Mouse (Mus musculus): ENCODE measurements at regions not wholly inside any gene's neighbourhood (a gene's known extent, or its start where the extent isn't known, plus 50 kb on each side); places are given as distances from the start of the nearest gene placed in this dataset.

- no peaks in the 10 kb centered on the region for H3K9me3 ChIP-seq (replicated peaks)
- H3K36me3 ChIP-seq: no peaks in the 10 kb centered on the region
- peaks cover 10% of the 10 kb centered on the region for H3K4me1 ChIP-seq
- no peaks in the 10 kb centered on the region for H3K27me3 ChIP-seq (ENCODE audit: low read depth, poor library complexity, severe bottlenecking)
- no peak overlapping the region for H3K4me3 ChIP-seq
- no peak overlapping the region for H3K27ac ChIP-seq
- 85% methylated on average over 1 of the region's 1 CpGs for WGBS
- no peak for DNase-seq (ENCODE audit: low spot score)
Measured at GRCm38 (mm10) chr1:42228098-42228497, 467.5 kb upstream of the Pou3f3 start.

- WGBS: 83% methylated on average over 12 of the region's 12 CpGs
- Histone ChIP-seq H3K4me3 (no peak overlapping the region), H3K9me3 (replicated peaks) (no peaks in the 10 kb centered on the region), H3K27ac (no peak overlapping the region), H3K4me1 (peaks cover 22% of the 10 kb centered on the region), H3K36me3 (no peaks in the 10 kb centered on the region), H3K27me3 (ENCODE audit: low read depth, poor library complexity, severe bottlenecking) (no peaks in the 10 kb centered on the region)
- no peak for DNase-seq (ENCODE audit: low spot score)
Measured at GRCm38 (mm10) chr1:42229711-42230110, 465.9 kb upstream of the Pou3f3 start.

- H3K27me3 ChIP-seq (ENCODE audit: low read depth, poor library complexity, severe bottlenecking): no peaks in the 10 kb centered on the region
- peaks cover 30% of the 10 kb centered on the region for H3K4me1 ChIP-seq
- WGBS: 94% methylated on average over 21 of the region's 21 CpGs
- no peak overlapping the region for H3K4me3 ChIP-seq
- no peak for DNase-seq (ENCODE audit: low spot score)
- H3K36me3 ChIP-seq: no peaks in the 10 kb centered on the region
- H3K9me3 ChIP-seq (replicated peaks): no peaks in the 10 kb centered on the region
- H3K27ac ChIP-seq: no peak overlapping the region
Measured at GRCm38 (mm10) chr1:42230469-42231040, 465.0 kb upstream of the Pou3f3 start.

- H3K4me3 ChIP-seq: no peak overlapping the region
- no peak overlapping the region for H3K27ac ChIP-seq
- H3K36me3 ChIP-seq: no peaks in the 10 kb centered on the region
- no peaks in the 10 kb centered on the region for H3K27me3 ChIP-seq (ENCODE audit: low read depth, poor library complexity, severe bottlenecking)
- DNase-seq (ENCODE audit: low spot score): no peak
- peaks cover 35% of the 10 kb centered on the region for H3K4me1 ChIP-seq
- H3K9me3 ChIP-seq (replicated peaks): no peaks in the 10 kb centered on the region
- 78% methylated on average over 5 of the region's 5 CpGs for WGBS
Measured at GRCm38 (mm10) chr1:42231091-42231490, 464.5 kb upstream of the Pou3f3 start.

- no peak for DNase-seq (ENCODE audit: low spot score)
- no peaks in the 10 kb centered on the region for H3K36me3 ChIP-seq
- H3K4me1 ChIP-seq: peaks cover 40% of the 10 kb centered on the region
- H3K4me3 ChIP-seq: no peak overlapping the region
- H3K9me3 ChIP-seq (replicated peaks): no peaks in the 10 kb centered on the region
- 94% methylated on average over 5 of the region's 5 CpGs for WGBS
- no peak overlapping the region for H3K27ac ChIP-seq
- H3K27me3 ChIP-seq (ENCODE audit: low read depth, poor library complexity, severe bottlenecking): no peaks in the 10 kb centered on the region
Measured at GRCm38 (mm10) chr1:42231897-42232296, 463.7 kb upstream of the Pou3f3 start.

- no peak overlapping the region for H3K4me3 ChIP-seq
- DNase-seq (ENCODE audit: low spot score): no peak
- WGBS: 84% methylated on average over 6 of the region's 6 CpGs
- no peak overlapping the region for H3K27ac ChIP-seq
- H3K36me3 ChIP-seq: no peaks in the 10 kb centered on the region
- H3K4me1 ChIP-seq: peaks cover 40% of the 10 kb centered on the region
- no peaks in the 10 kb centered on the region for H3K9me3 ChIP-seq (replicated peaks)
- H3K27me3 ChIP-seq (ENCODE audit: low read depth, poor library complexity, severe bottlenecking): no peaks in the 10 kb centered on the region
Measured at GRCm38 (mm10) chr1:42232716-42233115, 462.9 kb upstream of the Pou3f3 start.

- Histone ChIP-seq H3K27me3 (ENCODE audit: low read depth, poor library complexity, severe bottlenecking) (no peaks in the 10 kb centered on the region), H3K4me3 (no peak overlapping the region), H3K4me1 (peaks cover 40% of the 10 kb centered on the region), H3K9me3 (replicated peaks) (no peaks in the 10 kb centered on the region), H3K27ac (no peak overlapping the region), H3K36me3 (no peaks in the 10 kb centered on the region)
- DNase-seq (ENCODE audit: low spot score): peak; percentile 59
- 6% methylated on average over 10 of the region's 10 CpGs for WGBS
Measured at GRCm38 (mm10) chr1:42233289-42233688, 462.3 kb upstream of the Pou3f3 start.

GRCm38 (mm10) chr1:42236466-42237010 lies 459.0 kb upstream of the Pou3f3 start:
- DNase-seq (ENCODE audit: low spot score): no peak
- Histone ChIP-seq H3K36me3 (no peaks in the 10 kb centered on the region), H3K9me3 (replicated peaks) (no peaks in the 10 kb centered on the region), H3K27me3 (ENCODE audit: low read depth, poor library complexity, severe bottlenecking) (peaks cover 3% of the 10 kb centered on the region; the same call in 1 of the 2 replicates), H3K4me3 (no peak overlapping the region), H3K27ac (no peak overlapping the region), H3K4me1 (peaks cover 42% of the 10 kb centered on the region)
- 83% methylated on average over 2 of the region's 2 CpGs for WGBS

- Histone ChIP-seq H3K36me3 (no peaks in the 10 kb centered on the region), H3K4me1 (peaks cover 51% of the 10 kb centered on the region), H3K9me3 (replicated peaks) (no peaks in the 10 kb centered on the region), H3K4me3 (no peak overlapping the region), H3K27me3 (ENCODE audit: low read depth, poor library complexity, severe bottlenecking) (peaks cover 3% of the 10 kb centered on the region; the same call in 1 of the 2 replicates), H3K27ac (no peak overlapping the region)
- no peak for DNase-seq (ENCODE audit: low spot score)
- 83% methylated on average over 3 of the region's 3 CpGs for WGBS
Measured at GRCm38 (mm10) chr1:42238408-42238807, 457.2 kb upstream of the Pou3f3 start.

- no peak for DNase-seq (ENCODE audit: low spot score)
- Histone ChIP-seq H3K9me3 (replicated peaks) (no peaks in the 10 kb centered on the region), H3K4me3 (no peak overlapping the region), H3K27me3 (ENCODE audit: low read depth, poor library complexity, severe bottlenecking) (peaks cover 3% of the 10 kb centered on the region; the same call in 1 of the 2 replicates), H3K27ac (no peak overlapping the region), H3K36me3 (no peaks in the 10 kb centered on the region), H3K4me1 (peaks cover 37% of the 10 kb centered on the region)
- 40% methylated on average over 9 of the region's 9 CpGs for WGBS
Measured at GRCm38 (mm10) chr1:42241172-42241571, 454.4 kb upstream of the Pou3f3 start.

GRCm38 (mm10) chr1:42241601-42242220 lies 453.9 kb upstream of the Pou3f3 start:
- 79% methylated on average over 11 of the region's 11 CpGs for WGBS
- DNase-seq (ENCODE audit: low spot score): no peak
- no peaks in the 10 kb centered on the region for H3K36me3 ChIP-seq
- no peak overlapping the region for H3K4me3 ChIP-seq
- no peak overlapping the region for H3K27ac ChIP-seq
- H3K27me3 ChIP-seq (ENCODE audit: low read depth, poor library complexity, severe bottlenecking): peaks cover 3% of the 10 kb centered on the region; the same call in 1 of the 2 replicates
- H3K4me1 ChIP-seq: peaks cover 33% of the 10 kb centered on the region
- no peaks in the 10 kb centered on the region for H3K9me3 ChIP-seq (replicated peaks)

- WGBS: 31% methylated on average over 15 of the region's 15 CpGs
- no peak overlapping the region for H3K4me3 ChIP-seq
- H3K4me1 ChIP-seq: peaks cover 33% of the 10 kb centered on the region
- H3K9me3 ChIP-seq (replicated peaks): no peaks in the 10 kb centered on the region
- H3K27ac ChIP-seq: peak overlapping the region; percentile 53
- peaks cover 3% of the 10 kb centered on the region; the same call in 1 of the 2 replicates for H3K27me3 ChIP-seq (ENCODE audit: low read depth, poor library complexity, severe bottlenecking)
- peak; percentile 50 for DNase-seq (ENCODE audit: low spot score)
- no peaks in the 10 kb centered on the region for H3K36me3 ChIP-seq
Measured at GRCm38 (mm10) chr1:42242586-42243457, 452.7 kb upstream of the Pou3f3 start.

GRCm38 (mm10) chr1:42243458-42243855 lies 452.1 kb upstream of the Pou3f3 start:
- Histone ChIP-seq H3K27ac (peak overlapping the region; percentile 68; the same call in 1 of the 2 replicates), H3K4me1 (peaks cover 33% of the 10 kb centered on the region), H3K9me3 (replicated peaks) (no peaks in the 10 kb centered on the region), H3K36me3 (no peaks in the 10 kb centered on the region), H3K27me3 (ENCODE audit: low read depth, poor library complexity, severe bottlenecking) (peaks cover 3% of the 10 kb centered on the region; the same call in 1 of the 2 replicates), H3K4me3 (peak overlapping the region; percentile 38)
- 53% methylated on average over 5 of the region's 5 CpGs for WGBS
- no peak for DNase-seq (ENCODE audit: low spot score)

Measured in limb, embryonic 10.5 days (tissue).